In the genomic region with DNA sequence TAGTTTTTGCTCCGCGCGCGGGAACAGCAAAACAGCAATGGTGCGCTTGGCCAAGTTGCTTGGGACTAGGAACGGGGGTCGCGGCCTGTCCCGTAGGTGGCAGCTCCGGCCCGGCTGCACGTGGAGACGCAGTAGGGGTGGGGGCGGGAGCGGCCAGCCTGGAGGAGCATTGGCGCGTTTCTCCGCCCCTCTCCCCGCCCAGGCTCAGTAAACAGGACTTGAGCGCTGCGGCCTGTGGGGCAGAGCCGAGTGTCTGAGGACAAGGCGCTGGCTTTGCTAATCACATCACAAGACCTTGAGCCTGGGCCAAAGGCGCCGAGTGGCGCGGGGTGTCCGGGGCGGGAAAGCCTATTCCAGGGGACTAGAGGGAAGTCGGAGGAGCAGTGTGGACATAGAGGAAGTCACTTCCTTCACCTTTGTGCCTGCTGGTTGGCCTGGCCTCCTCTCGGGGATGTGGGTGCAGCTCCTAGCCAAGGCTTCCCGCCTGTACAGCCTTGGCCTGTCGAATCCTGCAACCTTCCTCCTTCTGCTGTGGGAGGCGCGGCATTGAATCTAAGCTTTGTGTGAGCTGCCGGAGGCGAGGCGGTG, we compare ENCODE assay signal across 8 mouse cellular contexts. TPM values are rescaled to one million over a fixed set of nuclear protein-coding genes. Genes with fewer than 3 reads are reported as not detected.
DNase-seq lines count a peak whose midpoint lies in the region; ATAC-seq and TF ChIP-seq lines count a peak whose summit lies in the region.

No protein-coding gene starts in this region.

- peak overlapping the region; percentile 98 for H3K27ac ChIP-seq in embryonic facial prominence, embryonic 14.5 days (replicated peaks; ENCODE audit: low read depth, low read length)
- H3K27ac ChIP-seq in limb, embryonic 15.5 days = peak overlapping the region; percentile 96
- H3K27ac ChIP-seq in midbrain, postnatal 0 days (ENCODE audit: low read depth, low read length) = peak overlapping the region; percentile 59

- peak overlapping the region; percentile 90 for H3K4me2 ChIP-seq in embryonic facial prominence, embryonic 14.5 days (ENCODE audit: low read depth, low read length)
- peak overlapping the region; percentile 89 for H3K4me2 ChIP-seq in limb, embryonic 15.5 days
- H3K4me2 ChIP-seq in midbrain, postnatal 0 days (ENCODE audit: low read depth, low read length, poor library complexity, severe bottlenecking) = peak overlapping the region; percentile 88

- H3K27me3 ChIP-seq in embryonic facial prominence, embryonic 14.5 days (replicated peaks; ENCODE audit: control insufficient read depth, insufficient read depth, low read length) = no peaks in the 10 kb centered on the region
- no peaks in the 10 kb centered on the region for H3K27me3 ChIP-seq in limb, embryonic 15.5 days
- H3K27me3 ChIP-seq in midbrain, postnatal 0 days (ENCODE audit: insufficient read depth, low read length) = peaks cover 6% of the 10 kb centered on the region; the same call in 1 of the 2 replicates

- WGBS in embryonic facial prominence, embryonic 14.5 days = 2% methylated on average over 33 of the region's 38 CpGs
- 2% methylated on average over 38 of the region's 38 CpGs for WGBS in limb, embryonic 15.5 days
- WGBS in midbrain, postnatal 0 days = 6% methylated on average over 32 of the region's 38 CpGs

- peak overlapping the region; percentile 71 for H3K4me3 ChIP-seq in embryonic facial prominence, embryonic 14.5 days (ENCODE audit: low read depth, low read length)
- peak overlapping the region; percentile 69 for H3K4me3 ChIP-seq in limb, embryonic 15.5 days
- peak overlapping the region; percentile 45 for H3K4me3 ChIP-seq in midbrain, postnatal 0 days (ENCODE audit: low read depth, low read length)

- peak; percentile 98 for DNase-seq in 3134 (ENCODE audit: extremely low read depth, insufficient read length, low spot score)
- peak; percentile 97 to 98 for DNase-seq in adrenal gland, postnatal 36 days
- DNase-seq in embryonic facial prominence, embryonic 14.5 days (ENCODE audit: low spot score) = peak; percentile 96
- DNase-seq in heart, adult 8-10 months (ENCODE audit: low spot score) = peak; percentile 98
- DNase-seq in kidney, adult 9 months = peak; percentile 98
- peak; percentile 89 for DNase-seq in midbrain, postnatal 0 days (ENCODE audit: low spot score)
- DNase-seq in spleen, postnatal 10 days (ENCODE audit: low spot score in 2 of 2) = peak; percentile 85 to 86

- peaks cover 10% of the 10 kb centered on the region for H3K4me1 ChIP-seq in embryonic facial prominence, embryonic 14.5 days (ENCODE audit: control insufficient read depth, insufficient read depth, low read length)
- peaks cover 29% of the 10 kb centered on the region for H3K4me1 ChIP-seq in limb, embryonic 15.5 days
- no peaks in the 10 kb centered on the region for H3K4me1 ChIP-seq in midbrain, postnatal 0 days (ENCODE audit: insufficient read depth, low read length)

- peak; percentile 19; the same call in 1 of the 2 replicates for TF ChIP-seq CTCF in midbrain, postnatal 0 days (IDR thresholded peaks at IDR 0.05)

- peak; percentile 83 for ATAC-seq in embryonic facial prominence, embryonic 14.5 days (ENCODE audit: low read depth)
- ATAC-seq in limb, embryonic 15.5 days (ENCODE audit: insufficient number of reproducible peaks, low FRiP score, low TSS enrichment, low read depth) = peak; percentile 74
- ATAC-seq in midbrain, postnatal 0 days (ENCODE audit: low FRiP score) = peak; percentile 70

- H3K36me3 ChIP-seq in embryonic facial prominence, embryonic 14.5 days (ENCODE audit: control insufficient read depth, insufficient read depth, low read length) = peaks cover 32% of the 10 kb centered on the region
- H3K36me3 ChIP-seq in limb, embryonic 15.5 days = peaks cover 23% of the 10 kb centered on the region
- H3K36me3 ChIP-seq in midbrain, postnatal 0 days (ENCODE audit: insufficient read depth, low read length) = no peaks in the 10 kb centered on the region; the same call in none of the 2 replicates

- H3K9ac ChIP-seq in embryonic facial prominence, embryonic 14.5 days (ENCODE audit: low read depth, low read length) = peak overlapping the region; percentile 88
- peak overlapping the region; percentile 51 for H3K9ac ChIP-seq in limb, embryonic 15.5 days
- 0 out of 2 replicates have a peak overlapping the region, but pooled peaks have one; percentile 47 for H3K9ac ChIP-seq in midbrain, postnatal 0 days (replicated peaks; ENCODE audit: low read length, poor library complexity, severe bottlenecking)

- H3K9me3 ChIP-seq in embryonic facial prominence, embryonic 14.5 days (ENCODE audit: control insufficient read depth, low read length) = no peaks in the 10 kb centered on the region
- H3K9me3 ChIP-seq in limb, embryonic 15.5 days = no peaks in the 10 kb centered on the region
- H3K9me3 ChIP-seq in midbrain, postnatal 0 days (ENCODE audit: low read length) = no peaks in the 10 kb centered on the region

RNA-seq across cellular contexts. Expression of a gene that starts 0.7 kb away (rescaled TPM):
- total RNA-seq in adrenal gland, postnatal 36 days (2021) = 10 to 100 TPM; 71.6 to 77.9 TPM
- polyA plus RNA-seq in embryonic facial prominence, embryonic 14.5 days (2014; fragmentation: Nextera tagmentation; extraction: Ambion mirVana) = 25.4 and 25.5 TPM in 2 replicates
- total RNA-seq in heart, adult 8-10 months (2022) = 10 to 100 TPM; 23.5 to 25.4 (median 24.4) TPM
- polyA plus RNA-seq in limb, embryonic 15.5 days (2015; fragmentation: Nextera tagmentation; extraction: Ambion mirVana) = 19.5 and 22.5 TPM in 2 replicates
- 12.9 and 17.7 TPM in 2 replicates for total RNA-seq in midbrain, postnatal 0 days (2014; rRNA removed)
- polyA plus RNA-seq in midbrain, postnatal 0 days (2015; fragmentation: Nextera tagmentation; extraction: Ambion mirVana) = 5.1 and 5.9 TPM in 2 replicates

Comparison
In these comparisons a context has a peak if more than half of its experiments do, and no peak if none do; other contexts are left out.
1. Peak in every context shown above with its lines: DNase-seq, ATAC-seq, H3K4me3 ChIP-seq and H3K27ac ChIP-seq.